Mouse (Mus musculus) spleen, adult 2 months (tissue): ENCODE results near the gene Tnni3. TPM values are rescaled to one million over a fixed set of nuclear protein-coding genes. Genes with fewer than 3 reads are reported as not detected.

Experiments used
- DNase-seq, 2 experiments: peaks; one replicate each; pipeline versions ENCODE4 v3.0.0 to v3.0.0-alpha.2; 2012 to 2021; ENCODE audit warnings: low spot score in 2 of 2, low read depth in 1 of 2
- H3K27ac ChIP-seq: fragments of 200-500 bp; 2 replicates; pipeline ENCODE4 v1.5.1; 2012; ENCODE audit warnings: low read length, inconsistent platforms; ENCODE audit not compliant: insufficient read depth
- H3K27me3 ChIP-seq: fragments of 200-500 bp; 2 replicates; pipeline ENCODE4 v1.6.1; 2012; ENCODE audit warnings: mild to moderate bottlenecking, moderate library complexity, low read length, inconsistent platforms; ENCODE audit not compliant: control insufficient read depth, insufficient read depth
- H3K36me3 ChIP-seq: fragments of 200-500 bp; 2 replicates; pipeline ENCODE4 v1.6.1; 2012; ENCODE audit warnings: mild to moderate bottlenecking, low read length, inconsistent platforms; ENCODE audit not compliant: control insufficient read depth, insufficient read depth
- H3K4me1 ChIP-seq: fragments of 200-500 bp; 2 replicates; pipeline ENCODE4 v1.6.1; 2011; ENCODE audit warnings: inconsistent platforms; ENCODE audit not compliant: control insufficient read depth, insufficient read depth, insufficient read length
- H3K4me3 ChIP-seq: fragments of 200-500 bp; 2 replicates; pipeline ENCODE4 v1.5.1; 2011; ENCODE audit warnings: mild to moderate bottlenecking, inconsistent platforms; ENCODE audit not compliant: insufficient read depth, insufficient read length; ENCODE audit errors: extremely low read depth
- CTCF ChIP-seq: fragments of 200-500 bp; IDR thresholded peaks from 2 replicates; pipeline ENCODE4 v1.5.1; 2011; ENCODE audit warnings: mild to moderate bottlenecking, inconsistent platforms; ENCODE audit not compliant: insufficient read depth, insufficient read length, insufficient replicate concordance; ENCODE audit errors: extremely low read depth
- POLR2A ChIP-seq: fragments of 200-500 bp; IDR thresholded peaks from 2 replicates; pipeline ENCODE4 v1.6.1; 2011; ENCODE audit warnings: low read depth, low read length, inconsistent platforms
- WGBS: fragments of 180-500 bp; shearing (Covaris S2); methylation state at CpG from one replicate; pipeline ENCODE4 v1.1.7; 2018; 5-methylcytosine and 5-hydroxymethylcytosine counted together
- polyA plus RNA-seq: library from polyadenylated mRNA; depleted of rRNA; stranded (reverse); fragments of >200 nt; gene quantifications from 2 replicates; pipeline ENCODE4 v1.2.3, GENCODE M21; 2012

The Tnni3 gene
- polyA plus RNA-seq, 1 experiment: 5.5 TPM

GRCm38 (mm10) chr7:4482281-4482680 is 41.7 kb downstream of the Tnni3 start:
- peaks cover 45% of the 10 kb centered on the region for H3K36me3 ChIP-seq
- WGBS: 95% methylated on average over 12 of the region's 12 CpGs
- TF ChIP-seq CTCF (no peak), POLR2A (no peak)

GRCm38 (mm10) chr7:4479674-4480073 is 44.4 kb downstream of the Tnni3 start:
- no peak for TF ChIP-seq POLR2A
- TF ChIP-seq CTCF: peak; percentile 44; the same call in 1 of the 2 replicates
- peaks cover 2% of the 10 kb centered on the region; the same call in 1 of the 2 replicates for H3K27me3 ChIP-seq
- H3K27ac ChIP-seq: no peak overlapping the region
- peak in 1 of 2 experiments; percentile 27 for DNase-seq
- H3K36me3 ChIP-seq: peaks cover 29% of the 10 kb centered on the region
- no peaks in the 10 kb centered on the region for H3K4me1 ChIP-seq
- H3K4me3 ChIP-seq: no peak overlapping the region
- 52% methylated on average over 6 of the region's 6 CpGs for WGBS

More at GRCm38 (mm10) chr7:4482281-4482680, 41.7 kb downstream of the Tnni3 start:
- Histone ChIP-seq H3K4me3 (no peak overlapping the region), H3K27ac (no peak overlapping the region), H3K27me3 (peaks cover 2% of the 10 kb centered on the region; the same call in 1 of the 2 replicates), H3K4me1 (no peaks in the 10 kb centered on the region)
- DNase-seq: no peak

- Histone ChIP-seq H3K36me3 (peaks cover 21% of the 10 kb centered on the region), H3K4me1 (no peaks in the 10 kb centered on the region), H3K4me3 (peak overlapping the region; percentile 49; the same call in 1 of the 2 replicates), H3K27ac (no peak overlapping the region), H3K27me3 (peaks cover 2% of the 10 kb centered on the region; the same call in 1 of the 2 replicates)
- TF ChIP-seq CTCF (no peak), POLR2A (no peak)
- DNase-seq: no peak
- WGBS: 39% methylated on average over 16 of the region's 16 CpGs
Observed at GRCm38 (mm10) chr7:4478796-4479291, 45.2 kb downstream of the Tnni3 start.

GRCm38 (mm10) chr7:4478021-4478795 is 45.8 kb downstream of the Tnni3 start:
- WGBS: 24% methylated on average over 39 of the region's 39 CpGs
- H3K27ac ChIP-seq: no peak overlapping the region

GRCm38 (mm10) chr7:4473940-4474339 is 50.1 kb downstream of the Tnni3 start:
- TF ChIP-seq POLR2A (no peak), CTCF (no peak)
- WGBS: 39% methylated on average over 19 of the region's 19 CpGs
- H3K4me1 ChIP-seq: no peaks in the 10 kb centered on the region
- no peak overlapping the region for H3K4me3 ChIP-seq
- no peaks in the 10 kb centered on the region for H3K36me3 ChIP-seq
- no peak overlapping the region for H3K27ac ChIP-seq
- DNase-seq: no peak
- peaks cover 5% of the 10 kb centered on the region for H3K27me3 ChIP-seq

More at GRCm38 (mm10) chr7:4478021-4478795, 45.8 kb downstream of the Tnni3 start:
- no peak for DNase-seq
- TF ChIP-seq POLR2A (no peak), CTCF (no peak)
- peaks cover 15% of the 10 kb centered on the region for H3K36me3 ChIP-seq
- H3K27me3 ChIP-seq: peaks cover 4% of the 10 kb centered on the region
- no peaks in the 10 kb centered on the region for H3K4me1 ChIP-seq
- H3K4me3 ChIP-seq: peak overlapping the region; percentile 49; the same call in 1 of the 2 replicates

- peak in 1 of 2 experiments; percentile 29 for DNase-seq
- TF ChIP-seq POLR2A: no peak
- peaks cover 3% of the 10 kb centered on the region; the same call in 1 of the 2 replicates for H3K27me3 ChIP-seq
- 27% methylated on average over 24 of the region's 24 CpGs for WGBS
- H3K27ac ChIP-seq: no peak overlapping the region
- no peaks in the 10 kb centered on the region for H3K4me1 ChIP-seq
- H3K36me3 ChIP-seq: no peaks in the 10 kb centered on the region
- no peak overlapping the region for H3K4me3 ChIP-seq
Observed at GRCm38 (mm10) chr7:4471179-4471555, 52.9 kb downstream of the Tnni3 start.
